Mouse (Mus musculus) heart, adult 9 months (tissue): ENCODE data around the gene Abr.

ENCODE experiments used
- DNase-seq, 2 experiments: peaks; one replicate each; pipeline ENCODE4 v3.0.0; 2022; ENCODE audit warnings: low spot score in 2 of 2

The Abr gene

DNA sequence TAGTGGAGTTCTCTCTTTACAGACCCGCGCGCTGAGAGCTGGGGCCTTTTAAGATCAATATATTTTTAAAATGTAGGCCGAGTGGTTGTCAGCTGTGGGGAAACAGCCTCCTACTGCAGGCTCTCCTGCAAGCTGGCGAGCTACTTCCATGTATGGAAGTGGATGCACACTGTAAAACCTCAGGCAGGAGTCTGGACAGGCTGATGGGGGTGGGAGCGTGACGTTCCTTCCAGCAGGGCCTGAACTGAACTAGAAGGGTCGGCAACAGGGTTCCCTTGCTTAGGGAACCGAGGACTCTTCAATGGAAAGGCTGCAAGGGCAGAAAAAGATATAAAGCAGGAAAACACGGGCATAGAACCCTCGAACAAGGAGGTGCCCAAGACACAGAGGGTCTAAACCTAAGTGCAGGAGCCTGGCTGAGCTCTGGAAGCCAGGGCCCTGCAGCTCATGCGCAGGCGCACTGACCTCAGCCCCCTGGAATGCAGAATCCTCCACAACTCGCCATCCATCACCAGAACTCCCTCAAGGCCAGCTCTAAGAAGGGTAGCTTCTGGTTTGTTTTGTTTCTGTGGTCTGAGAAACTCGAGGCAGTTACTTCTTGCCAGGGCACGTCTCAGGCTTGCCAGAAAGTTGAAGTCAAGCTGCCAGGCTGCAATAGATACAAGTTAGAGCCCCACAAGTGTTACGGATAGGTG, 247.5 kb downstream of the Abr start:
- peak; percentile 70 to 71 for DNase-seq

- DNase-seq = peak; percentile 37 to 51
Measured at GRCm38 (mm10) chr11:76372534-76372933, 249.6 kb downstream of the Abr start.

DNA sequence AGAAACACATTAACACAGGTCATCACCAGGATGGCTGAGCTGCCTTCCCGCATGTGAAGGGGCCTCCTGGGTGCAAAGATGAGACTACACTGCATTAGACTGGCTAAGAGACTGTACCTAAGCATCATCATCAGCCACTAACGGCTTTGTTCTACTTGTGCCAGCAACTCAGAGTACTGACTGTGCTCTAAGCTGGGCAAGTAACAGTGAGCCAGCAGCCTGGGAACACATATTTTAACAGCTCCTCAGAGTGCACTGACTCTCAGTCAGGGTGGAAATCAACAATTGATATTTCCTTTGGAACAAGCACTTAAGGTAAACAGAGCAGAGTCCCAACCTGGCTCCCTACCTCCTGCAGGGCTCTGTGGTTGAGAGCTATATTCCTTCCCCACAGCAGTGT, 250.0 kb downstream of the Abr start:
- DNase-seq = peak in 1 of 2 experiments; percentile 42

GRCm38 (mm10) chr11:76370491-76370890, 251.6 kb downstream of the Abr start:
- no peak for DNase-seq
